Mouse (Mus musculus): ENCODE measurements at regions not wholly inside any gene's neighbourhood (a gene's known extent, or its start where the extent isn't known, plus 50 kb on each side); places are given as distances from the start of the nearest gene placed in this dataset.

DNA sequence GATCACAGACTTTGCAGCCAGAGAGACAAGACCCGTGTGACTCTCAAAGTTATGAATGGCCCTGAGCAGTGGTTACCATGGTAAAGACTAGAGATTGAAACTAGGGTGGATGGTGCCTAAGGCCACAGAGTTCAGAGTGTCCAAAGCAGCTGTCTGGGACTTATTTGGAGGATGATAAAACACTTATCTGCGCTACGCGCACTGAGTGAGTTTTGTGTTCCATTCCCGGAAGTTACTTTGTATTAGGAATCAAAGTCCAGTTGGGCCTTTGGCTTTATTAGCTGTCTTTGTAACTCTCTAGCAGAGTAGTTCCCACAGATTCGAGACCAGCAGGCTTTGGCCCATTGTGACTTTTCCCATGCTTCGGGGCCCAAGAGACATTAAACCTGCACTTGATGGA is 335.9 kb downstream of the Ets1 start:
- no peaks in the 10 kb centered on the region for H3K36me3 ChIP-seq (ENCODE audit: insufficient read depth, low read length)

GRCm38 (mm10) chr9:32972431-32973052 is 336.5 kb downstream of the Ets1 start:
- Histone ChIP-seq H3K36me3 (ENCODE audit: insufficient read depth, low read length) (no peaks in the 10 kb centered on the region), H3K4me3 (replicated peaks; ENCODE audit: low read length) (no peak overlapping the region), H3K4me1 (replicated peaks; ENCODE audit: low read depth, low read length) (no peaks in the 10 kb centered on the region), H3K9me3 (ENCODE audit: low read length) (no peaks in the 10 kb centered on the region), H3K27me3 (ENCODE audit: insufficient read depth, low read length) (no peaks in the 10 kb centered on the region)
- TF ChIP-seq POU5F1 (IDR thresholded peaks at IDR 0.05; ENCODE audit: borderline replicate concordance, low read length) (no peak), CTCF (conservative IDR thresholded peaks at IDR 0.05; ENCODE audit: low read length) (no peak), NANOG (IDR thresholded peaks at IDR 0.05; ENCODE audit: borderline replicate concordance, low read length) (no peak)

More for the DNA sequence above, 335.9 kb downstream of the Ets1 start:
- no peaks in the 10 kb centered on the region for H3K9me3 ChIP-seq (ENCODE audit: low read length)
- no peaks in the 10 kb centered on the region for H3K27me3 ChIP-seq (ENCODE audit: insufficient read depth, low read length)
- TF ChIP-seq NANOG (IDR thresholded peaks at IDR 0.05; ENCODE audit: borderline replicate concordance, low read length), result no peak
- TF ChIP-seq CTCF (conservative IDR thresholded peaks at IDR 0.05; ENCODE audit: low read length), result no peak
- no peak for TF ChIP-seq POU5F1 (IDR thresholded peaks at IDR 0.05; ENCODE audit: borderline replicate concordance, low read length)
- H3K4me3 ChIP-seq (replicated peaks; ENCODE audit: low read length), result no peak overlapping the region
- H3K4me1 ChIP-seq (replicated peaks; ENCODE audit: low read depth, low read length), result no peaks in the 10 kb centered on the region

DNA sequence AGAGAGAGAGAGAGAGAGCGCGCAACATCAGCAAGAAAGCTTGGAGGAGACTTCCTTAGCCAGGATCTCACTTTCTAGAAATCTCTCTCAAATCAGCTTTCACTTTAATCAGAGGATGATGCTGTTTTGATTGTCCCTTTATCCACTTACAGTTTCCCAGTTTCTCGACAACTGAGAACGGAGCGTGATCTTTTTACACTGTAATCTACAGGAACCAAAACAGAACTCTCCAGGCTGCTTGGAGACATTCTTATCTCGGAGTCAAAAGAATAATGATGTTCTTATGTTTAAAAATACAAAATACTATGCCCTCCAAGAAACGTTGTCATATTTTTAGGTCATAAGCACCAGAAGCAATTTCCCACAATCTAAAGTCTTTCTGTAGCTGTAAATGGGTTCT is 341.7 kb downstream of the Ets1 start:
- Histone ChIP-seq H3K36me3 (ENCODE audit: insufficient read depth, low read length) (no peaks in the 10 kb centered on the region), H3K27me3 (ENCODE audit: insufficient read depth, low read length) (no peaks in the 10 kb centered on the region)

GRCm38 (mm10) chr9:32980846-32981245 is 344.8 kb downstream of the Ets1 start:
- Histone ChIP-seq H3K27me3 (ENCODE audit: insufficient read depth, low read length) (no peaks in the 10 kb centered on the region), H3K36me3 (ENCODE audit: insufficient read depth, low read length) (no peaks in the 10 kb centered on the region), H3K4me3 (replicated peaks; ENCODE audit: low read length) (no peak overlapping the region), H3K9me3 (ENCODE audit: low read length) (no peaks in the 10 kb centered on the region), H3K4me1 (replicated peaks; ENCODE audit: low read depth, low read length) (no peaks in the 10 kb centered on the region)
- TF ChIP-seq POU5F1 (IDR thresholded peaks at IDR 0.05; ENCODE audit: borderline replicate concordance, low read length) (no peak), NANOG (IDR thresholded peaks at IDR 0.05; ENCODE audit: borderline replicate concordance, low read length) (no peak), CTCF (conservative IDR thresholded peaks at IDR 0.05; ENCODE audit: low read length) (no peak)

More for the DNA sequence above, 341.7 kb downstream of the Ets1 start:
- Histone ChIP-seq H3K4me1 (replicated peaks; ENCODE audit: low read depth, low read length) (no peaks in the 10 kb centered on the region), H3K4me3 (replicated peaks; ENCODE audit: low read length) (no peak overlapping the region), H3K9me3 (ENCODE audit: low read length) (no peaks in the 10 kb centered on the region)
- no peak for TF ChIP-seq POU5F1 (IDR thresholded peaks at IDR 0.05; ENCODE audit: borderline replicate concordance, low read length)
- TF ChIP-seq NANOG (IDR thresholded peaks at IDR 0.05; ENCODE audit: borderline replicate concordance, low read length), result no peak
- no peak for TF ChIP-seq CTCF (conservative IDR thresholded peaks at IDR 0.05; ENCODE audit: low read length)

DNA sequence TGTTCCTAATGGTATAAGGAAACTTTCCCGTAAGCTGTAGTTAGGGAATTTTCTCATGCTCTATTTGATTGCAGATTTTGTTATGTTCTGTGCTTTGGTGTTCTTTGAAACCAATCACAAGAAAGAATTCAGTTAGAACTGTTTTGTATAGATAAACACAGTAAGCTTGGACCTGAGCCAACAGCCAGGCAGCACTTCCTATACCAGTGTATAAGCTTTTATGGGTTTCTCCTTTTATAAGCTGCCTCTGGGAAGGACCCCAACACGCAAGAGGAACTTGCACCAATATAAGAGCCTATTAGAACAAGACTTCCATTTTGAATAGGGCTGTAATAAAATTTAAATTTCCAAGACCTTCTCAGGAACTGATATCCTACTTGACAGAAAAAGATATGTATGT is 347.2 kb downstream of the Ets1 start:
- no peak overlapping the region for H3K4me3 ChIP-seq (replicated peaks; ENCODE audit: low read length)
- H3K27me3 ChIP-seq (ENCODE audit: insufficient read depth, low read length), result no peaks in the 10 kb centered on the region
- TF ChIP-seq CTCF (conservative IDR thresholded peaks at IDR 0.05; ENCODE audit: low read length) (no peak), NANOG (IDR thresholded peaks at IDR 0.05; ENCODE audit: borderline replicate concordance, low read length) (no peak), POU5F1 (IDR thresholded peaks at IDR 0.05; ENCODE audit: borderline replicate concordance, low read length) (no peak)
- no peaks in the 10 kb centered on the region for H3K4me1 ChIP-seq (replicated peaks; ENCODE audit: low read depth, low read length)
- no peaks in the 10 kb centered on the region for H3K36me3 ChIP-seq (ENCODE audit: insufficient read depth, low read length)
- H3K9me3 ChIP-seq (ENCODE audit: low read length), result no peaks in the 10 kb centered on the region

DNA sequence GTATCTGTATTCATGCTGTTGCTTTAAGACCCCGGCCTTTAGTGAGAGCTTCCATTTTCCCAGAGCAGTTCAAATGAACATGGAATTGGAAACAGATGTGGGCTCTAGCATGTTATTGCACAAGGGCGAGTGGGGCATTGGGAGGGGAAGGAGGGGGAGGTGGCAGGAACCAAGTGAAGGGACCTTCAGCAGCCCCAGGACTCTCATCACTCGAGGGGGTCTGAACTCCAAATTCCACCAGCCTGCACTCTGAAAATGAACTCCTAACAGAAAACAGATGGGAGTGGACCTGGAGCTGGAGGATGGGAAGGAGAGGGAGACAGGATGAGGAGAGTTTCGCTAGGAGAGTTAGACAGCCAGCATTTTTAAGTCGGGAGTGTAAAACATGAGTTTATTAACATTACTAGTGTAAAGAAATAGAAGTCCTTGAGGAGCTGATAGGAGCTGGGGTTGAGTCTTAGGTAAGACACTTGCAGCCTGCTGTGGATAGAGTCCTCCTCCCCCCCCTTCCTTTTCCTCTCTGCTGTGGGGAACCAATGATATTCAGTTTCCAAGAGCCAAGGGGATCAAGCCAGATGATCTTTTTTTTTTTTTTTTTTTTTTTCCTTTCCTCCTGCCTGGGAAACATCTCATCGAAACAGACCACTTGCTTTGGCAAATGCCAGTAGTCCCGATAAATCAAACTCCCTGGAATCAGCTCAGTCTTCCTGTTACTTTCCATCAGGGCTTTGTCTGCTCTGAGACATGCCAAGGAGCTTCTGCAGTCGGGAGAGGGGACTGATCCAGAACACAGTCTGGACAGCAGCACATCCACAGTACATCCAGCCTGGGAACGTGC is 351.0 kb downstream of the Ets1 start:
- no peak for TF ChIP-seq CTCF (conservative IDR thresholded peaks at IDR 0.05; ENCODE audit: low read length)
- H3K27me3 ChIP-seq (ENCODE audit: insufficient read depth, low read length), result no peaks in the 10 kb centered on the region
- no peaks in the 10 kb centered on the region for H3K4me1 ChIP-seq (replicated peaks; ENCODE audit: low read depth, low read length)
- H3K36me3 ChIP-seq (ENCODE audit: insufficient read depth, low read length), result no peaks in the 10 kb centered on the region
- H3K4me3 ChIP-seq (replicated peaks; ENCODE audit: low read length), result no peak overlapping the region
- H3K9me3 ChIP-seq (ENCODE audit: low read length), result no peaks in the 10 kb centered on the region

- H3K36me3 ChIP-seq (ENCODE audit: insufficient read depth, low read length), result no peaks in the 10 kb centered on the region
- H3K4me1 ChIP-seq (replicated peaks; ENCODE audit: low read depth, low read length), result no peaks in the 10 kb centered on the region
- H3K9me3 ChIP-seq (ENCODE audit: low read length), result no peaks in the 10 kb centered on the region
- H3K4me3 ChIP-seq (replicated peaks; ENCODE audit: low read length), result no peak overlapping the region
- no peaks in the 10 kb centered on the region for H3K27me3 ChIP-seq (ENCODE audit: insufficient read depth, low read length)
- TF ChIP-seq CTCF (conservative IDR thresholded peaks at IDR 0.05; ENCODE audit: low read length) (no peak), POU5F1 (IDR thresholded peaks at IDR 0.05; ENCODE audit: borderline replicate concordance, low read length) (no peak), NANOG (IDR thresholded peaks at IDR 0.05; ENCODE audit: borderline replicate concordance, low read length) (no peak)
Measured at GRCm38 (mm10) chr9:32989006-32989405, 353.0 kb downstream of the Ets1 start.

- Histone ChIP-seq H3K36me3 (ENCODE audit: insufficient read depth, low read length) (no peaks in the 10 kb centered on the region), H3K4me3 (replicated peaks; ENCODE audit: low read length) (no peak overlapping the region), H3K9me3 (ENCODE audit: low read length) (peaks cover 6% of the 10 kb centered on the region; the same call in 1 of the 2 replicates), H3K4me1 (replicated peaks; ENCODE audit: low read depth, low read length) (no peaks in the 10 kb centered on the region), H3K27me3 (ENCODE audit: insufficient read depth, low read length) (no peaks in the 10 kb centered on the region)
- TF ChIP-seq CTCF (conservative IDR thresholded peaks at IDR 0.05; ENCODE audit: low read length) (no peak), NANOG (IDR thresholded peaks at IDR 0.05; ENCODE audit: borderline replicate concordance, low read length) (no peak), POU5F1 (IDR thresholded peaks at IDR 0.05; ENCODE audit: borderline replicate concordance, low read length) (no peak)
Measured at GRCm38 (mm10) chr9:32998323-32998722, 362.3 kb downstream of the Ets1 start.
